Mouse (Mus musculus) intestine, embryonic 16.5 days (tissue): ENCODE results near the gene Sav1. TPM values are rescaled to one million over a fixed set of nuclear protein-coding genes. Genes with fewer than 3 reads are reported as not detected.

Source experiments
- ATAC-seq: fragments of 200-750 bp; cut with Nextera tagmentation; 2 replicates; pipeline ENCODE4 v1.8.0; 2017; ENCODE audit warnings: moderate TSS enrichment, moderate library complexity
- H3K27ac ChIP-seq: fragments of 300-500 bp; sonication (generic); 2 replicates; pipeline ENCODE4 v1.5.1; 2014; ENCODE audit warnings: mild to moderate bottlenecking, low read length
- H3K27me3 ChIP-seq: fragments of 300-500 bp; sonication (generic); replicated peaks from 2 replicates; pipeline ENCODE4 v1.6.1; 2014; ENCODE audit warnings: low read length, control low read depth, mixed read lengths; ENCODE audit not compliant: control insufficient read depth, insufficient read depth
- H3K36me3 ChIP-seq: fragments of 300-500 bp; sonication (generic); 2 replicates; pipeline ENCODE4 v1.6.1; 2014; ENCODE audit warnings: low read length, control low read depth; ENCODE audit not compliant: control insufficient read depth, insufficient read depth
- H3K4me1 ChIP-seq: fragments of 300-500 bp; sonication (generic); 2 replicates; pipeline ENCODE4 v1.6.1; 2014; ENCODE audit warnings: low read length, control low read depth, mixed read lengths; ENCODE audit not compliant: control insufficient read depth, insufficient read depth
- H3K4me2 ChIP-seq: fragments of 300-500 bp; sonication (generic); 2 replicates; pipeline ENCODE4 v1.6.1; 2014; ENCODE audit warnings: low read depth, low read length, control low read depth
- H3K4me3 ChIP-seq: fragments of 300-500 bp; sonication (generic); 2 replicates; pipeline ENCODE4 v1.5.1; 2014; ENCODE audit warnings: mild to moderate bottlenecking, low read length
- H3K9ac ChIP-seq: fragments of 300-500 bp; sonication (generic); 2 replicates; pipeline ENCODE4 v1.6.1; 2014; ENCODE audit warnings: low read depth, low read length
- H3K9me3 ChIP-seq: fragments of 300-500 bp; sonication (generic); 2 replicates; pipeline ENCODE4 v1.6.1; 2016; ENCODE audit warnings: low read length, control low read depth; ENCODE audit not compliant: control insufficient read depth
- WGBS: fragments of 180-500 bp; shearing (Covaris S2); extraction: QIAGEN DNeasy Blood & Tissue Kit; methylation state at CpG from one replicate; pipeline ENCODE4 v1.1.7; 2014; 5-methylcytosine and 5-hydroxymethylcytosine counted together
- polyA plus RNA-seq: library from polyadenylated mRNA; unstranded; fragments of >200 nt; fragmentation: Nextera tagmentation; extraction: Ambion mirVana; gene quantifications from 2 replicates; pipeline ENCODE4 v1.2.1, GENCODE M21; 2015

The Sav1 gene
- polyA plus RNA-seq, 1 experiment from 2014 or later: 0.67 TPM

GRCm38 (mm10) chr12:69998186-69998983 lies 11.6 kb upstream of the Sav1 start:
- no peak for ATAC-seq
- Histone ChIP-seq H3K27ac (no peak overlapping the region), H3K27me3 (no peaks in the 10 kb centered on the region), H3K36me3 (no peaks in the 10 kb centered on the region), H3K9me3 (peaks cover 3% of the 10 kb centered on the region; the same call in 1 of the 2 replicates), H3K9ac (no peak overlapping the region), H3K4me1 (no peaks in the 10 kb centered on the region), H3K4me2 (no peak overlapping the region), H3K4me3 (no peak overlapping the region)
- WGBS: 79% methylated on average over 13 of the region's 13 CpGs

- 76% methylated on average over 3 of the region's 3 CpGs for WGBS
- no peaks in the 10 kb centered on the region for H3K4me1 ChIP-seq
- ATAC-seq: no peak
- no peak overlapping the region for H3K27ac ChIP-seq
- peaks cover 3% of the 10 kb centered on the region; the same call in 1 of the 2 replicates for H3K9me3 ChIP-seq
- H3K9ac ChIP-seq: no peak overlapping the region
- H3K4me2 ChIP-seq: no peak overlapping the region
- H3K27me3 ChIP-seq: no peaks in the 10 kb centered on the region
- no peak overlapping the region for H3K4me3 ChIP-seq
- H3K36me3 ChIP-seq: no peaks in the 10 kb centered on the region
Observed at GRCm38 (mm10) chr12:69995382-69995781, 8.6 kb upstream of the Sav1 start.

GRCm38 (mm10) chr12:69986241-69986762 lies 500 bp downstream of the Sav1 start:
- WGBS: 0% methylated on average over 36 of the region's 36 CpGs
- H3K9me3 ChIP-seq: no peaks in the 10 kb centered on the region

DNA sequence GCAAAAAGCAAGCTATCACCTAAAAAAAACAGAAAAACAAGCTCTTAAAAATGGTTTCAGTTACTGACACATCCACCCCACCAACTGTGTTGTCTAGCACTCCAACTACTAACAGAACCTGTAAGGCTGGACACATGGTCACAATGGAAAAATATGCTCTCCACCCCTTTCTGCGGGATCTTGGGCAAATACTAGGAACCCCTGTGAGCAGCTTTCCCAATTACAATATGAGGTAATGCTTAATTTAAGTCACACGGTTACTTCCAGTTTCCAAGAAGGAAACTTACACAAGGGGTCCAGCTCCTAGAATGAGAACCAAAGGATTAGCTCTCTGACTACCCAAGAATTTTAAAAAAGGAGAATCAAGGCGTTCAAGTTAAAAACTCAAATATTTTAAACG lies 1.3 kb downstream of the Sav1 start:
- Histone ChIP-seq H3K27ac (no peak overlapping the region), H3K36me3 (no peaks in the 10 kb centered on the region), H3K9ac (peak overlapping the region; percentile 95), H3K9me3 (no peaks in the 10 kb centered on the region), H3K4me3 (peak overlapping the region; percentile 93), H3K27me3 (no peaks in the 10 kb centered on the region), H3K4me2 (peak overlapping the region; percentile 71), H3K4me1 (peaks cover 5% of the 10 kb centered on the region; the same call in 1 of the 2 replicates)
- 38% methylated on average over 4 of the region's 4 CpGs for WGBS
- no peak for ATAC-seq

More at GRCm38 (mm10) chr12:69986241-69986762, 500 bp downstream of the Sav1 start:
- Histone ChIP-seq H3K36me3 (no peaks in the 10 kb centered on the region), H3K4me2 (peak overlapping the region; percentile 71), H3K9ac (peak overlapping the region; percentile 95), H3K27me3 (no peaks in the 10 kb centered on the region), H3K4me3 (peak overlapping the region; percentile 93), H3K4me1 (peaks cover 5% of the 10 kb centered on the region; the same call in 1 of the 2 replicates), H3K27ac (peak overlapping the region; percentile 84)
- ATAC-seq: peak; percentile 57

GRCm38 (mm10) chr12:69982874-69983273 lies 3.9 kb downstream of the Sav1 start:
- no peaks in the 10 kb centered on the region for H3K36me3 ChIP-seq
- H3K27ac ChIP-seq: no peak overlapping the region
- no peak for ATAC-seq

GRCm38 (mm10) chr12:69977376-69977998 lies 9.3 kb downstream of the Sav1 start:
- no peak overlapping the region for H3K27ac ChIP-seq
- no peaks in the 10 kb centered on the region for H3K9me3 ChIP-seq
- WGBS: 57% methylated on average over 9 of the region's 9 CpGs
- no peaks in the 10 kb centered on the region for H3K27me3 ChIP-seq
- H3K36me3 ChIP-seq: no peaks in the 10 kb centered on the region
- H3K9ac ChIP-seq: no peak overlapping the region
- H3K4me2 ChIP-seq: no peak overlapping the region
- ATAC-seq: no peak
- peaks cover 3% of the 10 kb centered on the region; the same call in 1 of the 2 replicates for H3K4me1 ChIP-seq
- no peak overlapping the region for H3K4me3 ChIP-seq

More at GRCm38 (mm10) chr12:69982874-69983273, 3.9 kb downstream of the Sav1 start:
- H3K4me1 ChIP-seq: peaks cover 5% of the 10 kb centered on the region; the same call in 1 of the 2 replicates
- H3K4me2 ChIP-seq: no peak overlapping the region
- 74% methylated on average over 5 of the region's 5 CpGs for WGBS
- H3K9ac ChIP-seq: no peak overlapping the region
- H3K4me3 ChIP-seq: no peak overlapping the region
- no peaks in the 10 kb centered on the region for H3K9me3 ChIP-seq
- no peaks in the 10 kb centered on the region for H3K27me3 ChIP-seq

DNA sequence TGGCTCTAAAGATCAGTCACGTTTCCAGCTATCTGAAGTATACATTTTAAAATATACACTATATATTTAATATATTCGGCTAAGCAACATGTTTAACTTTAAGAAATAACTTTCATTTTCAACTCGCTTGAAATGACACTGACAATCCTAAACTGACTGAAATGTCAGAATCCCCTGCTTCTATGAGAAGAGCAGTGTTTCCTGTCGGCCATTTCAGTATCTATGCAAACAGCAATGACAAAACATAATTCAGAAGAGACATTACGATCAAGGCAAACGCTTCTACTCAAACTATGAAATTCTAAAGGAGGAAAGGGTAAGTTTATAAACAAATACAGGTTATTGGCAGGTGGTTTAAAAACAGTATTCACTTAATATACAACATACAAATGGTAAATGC lies 10.1 kb downstream of the Sav1 start:
- Histone ChIP-seq H3K9me3 (no peaks in the 10 kb centered on the region), H3K4me1 (peaks cover 3% of the 10 kb centered on the region; the same call in 1 of the 2 replicates), H3K9ac (no peak overlapping the region), H3K36me3 (no peaks in the 10 kb centered on the region; the same call in 1 of the 2 replicates), H3K4me2 (no peak overlapping the region), H3K27ac (no peak overlapping the region), H3K27me3 (no peaks in the 10 kb centered on the region), H3K4me3 (no peak overlapping the region)
- 63% methylated on average over 6 of the region's 6 CpGs for WGBS
- no peak for ATAC-seq

DNA sequence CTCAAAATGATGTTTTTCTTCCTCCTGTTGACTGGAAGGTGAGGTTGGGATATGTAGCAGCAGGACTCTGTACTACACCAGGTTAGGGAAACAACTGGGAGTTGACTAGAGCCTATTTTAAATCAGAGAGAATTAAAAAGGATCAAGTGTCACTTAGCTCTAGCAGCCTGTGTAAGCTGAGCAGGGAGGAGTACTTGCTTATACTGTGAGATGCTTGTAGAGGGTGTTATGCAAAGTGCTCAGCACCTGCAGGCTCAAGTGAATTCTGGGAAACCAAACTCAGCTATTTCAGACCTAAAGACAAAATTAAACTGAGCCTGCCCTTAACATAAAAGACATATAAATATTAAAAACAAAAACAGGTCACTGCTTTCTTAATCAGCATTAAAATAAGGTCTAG lies 13.1 kb downstream of the Sav1 start:
- ATAC-seq: no peak
- Histone ChIP-seq H3K4me1 (peaks cover 3% of the 10 kb centered on the region; the same call in 1 of the 2 replicates), H3K4me2 (no peak overlapping the region), H3K27ac (no peak overlapping the region), H3K9ac (no peak overlapping the region), H3K36me3 (no peaks in the 10 kb centered on the region; the same call in 1 of the 2 replicates), H3K4me3 (no peak overlapping the region), H3K9me3 (no peaks in the 10 kb centered on the region), H3K27me3 (no peaks in the 10 kb centered on the region)

- Histone ChIP-seq H3K4me2 (no peak overlapping the region), H3K36me3 (peaks cover 6% of the 10 kb centered on the region; the same call in 1 of the 2 replicates), H3K4me1 (no peaks in the 10 kb centered on the region), H3K9me3 (no peaks in the 10 kb centered on the region), H3K4me3 (no peak overlapping the region), H3K27me3 (no peaks in the 10 kb centered on the region), H3K9ac (no peak overlapping the region), H3K27ac (no peak overlapping the region)
- ATAC-seq: no peak
- 81% methylated on average over 5 of the region's 5 CpGs for WGBS
Observed at GRCm38 (mm10) chr12:69968154-69968553, 18.6 kb downstream of the Sav1 start.
